Mouse (Mus musculus) olfactory bulb, adult 2 months (tissue): ENCODE data around the gene Rab3c. TPM values are rescaled to one million over a fixed set of nuclear protein-coding genes. Genes with fewer than 3 reads are reported as not detected.

ENCODE experiments used
- H3K27ac ChIP-seq: fragments of 200-500 bp; 2 replicates; pipeline ENCODE4 v1.5.1; 2012; ENCODE audit warnings: low read depth, low read length; ENCODE audit not compliant: insufficient read depth
- H3K4me1 ChIP-seq: fragments of 200-500 bp; 2 replicates; pipeline ENCODE4 v1.6.1; 2012; ENCODE audit warnings: low read length; ENCODE audit not compliant: control insufficient read depth, insufficient read depth
- H3K4me3 ChIP-seq: fragments of 200-500 bp; 2 replicates; pipeline ENCODE4 v1.5.1; 2012; ENCODE audit warnings: mild to moderate bottlenecking, low read depth, low read length, moderate library complexity; ENCODE audit not compliant: insufficient read depth
- CTCF ChIP-seq: fragments of 200-500 bp; IDR thresholded peaks from 2 replicates; pipeline ENCODE4 v1.5.1; 2012; ENCODE audit warnings: low read depth, mild to moderate bottlenecking, low read length, moderate library complexity; ENCODE audit not compliant: insufficient read depth
- POLR2A ChIP-seq: fragments of 200-500 bp; IDR thresholded peaks from 2 replicates; pipeline ENCODE4 v1.6.1; 2012; ENCODE audit warnings: mild to moderate bottlenecking, low read depth, low read length, moderate library complexity; ENCODE audit not compliant: insufficient read depth
- WGBS: fragments of 180-500 bp; shearing (Covaris S2); methylation state at CpG from one replicate; pipeline ENCODE4 v1.1.7; 2018; 5-methylcytosine and 5-hydroxymethylcytosine counted together
- polyA plus RNA-seq: library from polyadenylated mRNA; stranded (reverse); fragments of >200 nt; gene quantifications from 2 replicates; pipeline ENCODE4 v1.2.4, GENCODE M21; 2012; ENCODE audit warnings: low replicate concordance; ENCODE audit not compliant: missing spikeins, insufficient read depth, insufficient read length

Gene Rab3c
- polyA plus RNA-seq, 1 experiment = not detected

DNA sequence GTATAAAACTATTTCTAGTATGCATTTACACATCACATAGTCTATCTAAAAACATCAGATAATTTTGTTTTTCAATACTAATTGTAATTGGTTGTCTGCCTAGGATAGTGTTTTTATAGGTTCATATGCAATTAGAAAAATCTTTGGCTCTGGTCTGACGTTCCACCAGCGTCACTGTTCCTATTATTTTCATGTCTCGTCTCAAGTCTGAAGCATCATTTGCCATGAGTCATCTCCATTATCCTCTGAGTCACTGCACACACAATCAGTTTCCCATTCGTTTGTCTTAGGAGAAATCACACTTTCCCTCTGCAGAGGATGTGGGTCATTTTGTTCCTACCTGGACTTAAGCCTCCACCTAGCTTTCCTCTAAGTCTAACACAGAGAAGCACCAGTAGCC, 62.3 kb downstream of the Rab3c start:
- Histone ChIP-seq H3K4me1 (no peaks in the 10 kb centered on the region), H3K27ac (peak overlapping the region; percentile 79), H3K4me3 (no peak overlapping the region)
- TF ChIP-seq POLR2A = no peak
- 27% methylated on average over 4 of the region's 4 CpGs for WGBS

GRCm38 (mm10) chr13:110211526-110212075, 69.2 kb downstream of the Rab3c start:
- 78% methylated on average over 8 of the region's 8 CpGs for WGBS

GRCm38 (mm10) chr13:110198906-110199305, 81.9 kb downstream of the Rab3c start:
- Histone ChIP-seq H3K27ac (no peak overlapping the region), H3K4me1 (peaks cover 4% of the 10 kb centered on the region), H3K4me3 (no peak overlapping the region)
- 40% methylated on average over 5 of the region's 5 CpGs for WGBS
- TF ChIP-seq POLR2A = no peak
- no peak for TF ChIP-seq CTCF

More at GRCm38 (mm10) chr13:110211526-110212075, 69.2 kb downstream of the Rab3c start:
- Histone ChIP-seq H3K27ac (no peak overlapping the region), H3K4me1 (no peaks in the 10 kb centered on the region), H3K4me3 (no peak overlapping the region)
- no peak for TF ChIP-seq POLR2A
- TF ChIP-seq CTCF = no peak

DNA sequence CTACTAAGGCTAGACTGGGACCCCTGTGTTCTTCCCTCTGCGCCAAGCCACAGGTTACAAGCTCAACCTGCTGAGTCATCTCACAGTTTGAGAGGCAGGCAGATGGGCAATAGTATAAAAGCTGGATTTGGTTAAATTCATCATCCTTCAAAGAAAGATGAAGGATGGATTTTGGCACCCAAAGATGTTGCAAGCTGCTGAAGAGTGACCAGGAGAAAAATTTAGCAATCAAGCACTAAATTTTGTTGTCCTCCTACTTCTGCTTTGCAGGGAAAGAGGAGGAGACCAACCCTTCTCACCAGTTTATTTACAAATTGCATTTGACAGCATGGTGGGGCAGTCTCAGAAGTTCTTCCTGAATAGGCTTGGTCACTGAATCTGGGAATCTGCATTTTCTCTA, 90.8 kb downstream of the Rab3c start:
- H3K27ac ChIP-seq = no peak overlapping the region
- 85% methylated on average over 1 of the region's 1 CpGs for WGBS
- H3K4me3 ChIP-seq = no peak overlapping the region

GRCm38 (mm10) chr13:110184963-110185685, 95.7 kb downstream of the Rab3c start:
- TF ChIP-seq POLR2A = no peak
- no peak for TF ChIP-seq CTCF
- no peak overlapping the region for H3K4me3 ChIP-seq
- no peaks in the 10 kb centered on the region; the same call in 1 of the 2 replicates for H3K4me1 ChIP-seq
- no peak overlapping the region for H3K27ac ChIP-seq
- WGBS = 89% methylated on average over 4 of the region's 4 CpGs

More for the DNA sequence above, 90.8 kb downstream of the Rab3c start:
- no peak for TF ChIP-seq CTCF
- TF ChIP-seq POLR2A = no peak
- H3K4me1 ChIP-seq = no peaks in the 10 kb centered on the region

GRCm38 (mm10) chr13:110175651-110176050, 105.1 kb downstream of the Rab3c start:
- TF ChIP-seq CTCF (no peak), POLR2A (no peak)
- no peaks in the 10 kb centered on the region for H3K4me1 ChIP-seq
- no peak overlapping the region for H3K4me3 ChIP-seq
- no peak overlapping the region for H3K27ac ChIP-seq
- 27% methylated on average over 6 of the region's 6 CpGs for WGBS

- Histone ChIP-seq H3K4me3 (no peak overlapping the region), H3K4me1 (no peaks in the 10 kb centered on the region), H3K27ac (no peak overlapping the region)
- WGBS = 89% methylated on average over 3 of the region's 3 CpGs
- TF ChIP-seq CTCF = no peak
- TF ChIP-seq POLR2A = no peak
Measured at GRCm38 (mm10) chr13:110169669-110170068, 111.1 kb downstream of the Rab3c start.

GRCm38 (mm10) chr13:110169152-110169551, 111.6 kb downstream of the Rab3c start:
- no peak overlapping the region for H3K4me3 ChIP-seq
- no peak overlapping the region for H3K27ac ChIP-seq
- TF ChIP-seq POLR2A (no peak), CTCF (no peak)
- 86% methylated on average over 4 of the region's 4 CpGs for WGBS
- H3K4me1 ChIP-seq = no peaks in the 10 kb centered on the region

DNA sequence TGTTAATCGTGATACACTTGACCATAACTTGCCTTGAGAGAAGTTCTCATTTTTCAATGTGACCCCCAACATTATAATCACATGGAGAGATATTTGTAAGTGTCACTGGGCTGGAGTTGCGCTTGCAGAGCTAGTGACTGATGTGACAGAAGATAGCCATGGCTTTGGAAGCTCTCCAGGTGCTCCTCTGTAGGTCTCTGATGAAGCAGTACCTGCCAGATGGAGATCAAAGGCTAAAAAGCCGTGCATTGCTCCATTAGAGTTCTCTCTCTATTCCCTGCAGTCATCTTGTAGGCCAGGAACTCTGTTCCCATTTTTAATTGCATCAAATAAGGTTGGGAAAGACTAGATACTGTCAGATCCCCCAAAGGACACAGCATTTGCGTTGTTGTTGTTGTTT, 112.2 kb downstream of the Rab3c start:
- H3K27ac ChIP-seq = no peak overlapping the region
- H3K4me3 ChIP-seq = no peak overlapping the region
- WGBS = 93% methylated on average over 4 of the region's 4 CpGs
- H3K4me1 ChIP-seq = no peaks in the 10 kb centered on the region
- no peak for TF ChIP-seq POLR2A
- no peak for TF ChIP-seq CTCF
